8 mouse cellular contexts compared by ENCODE assay signal in genomic region chr19:37177819-37178708, GRCm38 (mm10). TPM values are rescaled to one million over a fixed set of nuclear protein-coding genes. Genes with fewer than 3 reads are reported as not detected.
DNase-seq lines count a peak whose midpoint lies in the region; ATAC-seq and TF ChIP-seq lines count a peak whose summit lies in the region.

No protein-coding gene starts in this region.

- peak overlapping the region; percentile 40 for H3K4me2 ChIP-seq in forebrain, embryonic 15.5 days (replicated peaks)
- peak overlapping the region; percentile 53 for H3K4me2 ChIP-seq in lung, embryonic 15.5 days

- peak; percentile 76 for ATAC-seq in forebrain, embryonic 15.5 days (replicated peaks)
- ATAC-seq in lung, embryonic 15.5 days (ENCODE audit: borderline replicate concordance, extremely low read depth, low FRiP score, low TSS enrichment): peak; percentile 66; the same call in 1 of the 2 replicates
- ATAC-seq in inflammation-experienced regulatory T-cells, adult 6 months: no peak

- no peaks in the 10 kb centered on the region for H3K27me3 ChIP-seq in cerebellum, adult 2 months (ENCODE audit: control insufficient read depth, insufficient read depth, low read length)
- peaks cover 6% of the 10 kb centered on the region; the same call in 1 of the 2 replicates for H3K27me3 ChIP-seq in forebrain, embryonic 15.5 days
- H3K27me3 ChIP-seq in lung, embryonic 15.5 days: peaks cover 29% of the 10 kb centered on the region

- no peak for TF ChIP-seq CTCF in cerebellum, adult 2 months (IDR thresholded peaks at IDR 0.05; ENCODE audit: borderline replicate concordance, insufficient read depth, low read depth, low read length)
- no peak for TF ChIP-seq CTCF in layer of hippocampus, adult 2 months (conservative IDR thresholded peaks at IDR 0.05)
- no peak for TF ChIP-seq CTCF in olfactory bulb, adult 2 months (IDR thresholded peaks at IDR 0.05; ENCODE audit: insufficient read depth, low read depth, low read length)

- peak overlapping the region; percentile 49 for H3K27ac ChIP-seq in cerebellum, adult 2 months (ENCODE audit: insufficient read depth, low read length)
- peak overlapping the region; percentile 67 for H3K27ac ChIP-seq in forebrain, embryonic 15.5 days (replicated peaks)
- peak overlapping the region; percentile 98 for H3K27ac ChIP-seq in layer of hippocampus, adult 2 months
- H3K27ac ChIP-seq in lung, embryonic 15.5 days: no peak overlapping the region
- peak overlapping the region; percentile 85 for H3K27ac ChIP-seq in olfactory bulb, adult 2 months (ENCODE audit: insufficient read depth, low read depth, low read length)

- peak overlapping the region; percentile 40 for H3K9ac ChIP-seq in forebrain, embryonic 15.5 days (replicated peaks)
- H3K9ac ChIP-seq in lung, embryonic 15.5 days: peak overlapping the region; percentile 16; the same call in 1 of the 2 replicates

- DNase-seq in ZHBTc4 (ENCODE audit: low read depth, low spot score): peak; percentile 64
- peak; percentile 66 to 78 for DNase-seq in cerebellum, adult 2 months
- DNase-seq in heart, postnatal 25 days (ENCODE audit: low spot score): peak; percentile 7
- peak; percentile 63 to 78 for DNase-seq in layer of hippocampus, adult 2 months (ENCODE audit: low spot score in 2 of 2)

- H3K9me3 ChIP-seq in forebrain, embryonic 15.5 days: no peaks in the 10 kb centered on the region
- no peaks in the 10 kb centered on the region for H3K9me3 ChIP-seq in lung, embryonic 15.5 days

- peak; percentile 47; the same call in 1 of the 2 replicates for TF ChIP-seq POLR2A in cerebellum, adult 2 months (IDR thresholded peaks at IDR 0.05; ENCODE audit: borderline replicate concordance, insufficient read depth, low read length)
- TF ChIP-seq POLR2A in olfactory bulb, adult 2 months (IDR thresholded peaks at IDR 0.05; ENCODE audit: insufficient read depth, low read depth, low read length): peak; percentile 35; the same call in 1 of the 2 replicates

- intact Hi-C loops in heart, postnatal 25 days (cut with DNase I): loop anchor here (5.0 kb wide), 1 partner anchor 126 kb away; no protein-coding TSS in a partner anchor

- H3K4me1 ChIP-seq in cerebellum, adult 2 months (ENCODE audit: control insufficient read depth, insufficient read depth, low read length): peaks cover 4% of the 10 kb centered on the region; the same call in 1 of the 2 replicates
- peaks cover 32% of the 10 kb centered on the region for H3K4me1 ChIP-seq in forebrain, embryonic 15.5 days
- H3K4me1 ChIP-seq in lung, embryonic 15.5 days: peaks cover 23% of the 10 kb centered on the region
- H3K4me1 ChIP-seq in olfactory bulb, adult 2 months (ENCODE audit: control insufficient read depth, insufficient read depth, low read length): no peaks in the 10 kb centered on the region

- no peaks in the 10 kb centered on the region for H3K36me3 ChIP-seq in forebrain, embryonic 15.5 days
- no peaks in the 10 kb centered on the region for H3K36me3 ChIP-seq in lung, embryonic 15.5 days

- 9% methylated on average over 17 of the region's 17 CpGs for WGBS in cerebellum, adult 2 months
- WGBS in forebrain, embryonic 15.5 days: 12% methylated on average over 17 of the region's 17 CpGs
- whole genome bisulfite sequencing in lung, embryonic 15.5 days: 14% methylated on average over 17 of the region's 17 CpGs
- 9% methylated on average over 17 of the region's 17 CpGs for WGBS in olfactory bulb, adult 2 months

- H3K4me3 ChIP-seq in cerebellum, adult 2 months (replicated peaks; ENCODE audit: insufficient read depth, low read depth, low read length): peak overlapping the region; percentile 52
- H3K4me3 ChIP-seq in forebrain, embryonic 15.5 days: peak overlapping the region; percentile 48
- H3K4me3 ChIP-seq in layer of hippocampus, adult 2 months: peak overlapping the region; percentile 63
- H3K4me3 ChIP-seq in lung, embryonic 15.5 days: peak overlapping the region; percentile 31
- H3K4me3 ChIP-seq in olfactory bulb, adult 2 months (ENCODE audit: insufficient read depth, low read depth, low read length): peak overlapping the region; percentile 25; the same call in 1 of the 2 replicates

RNA-seq across cellular contexts. Expression of gene March5, which starts 29.3 kb away (rescaled TPM):
- polyA plus RNA-seq in cerebellum, adult 2 months (2012; rRNA removed): 67.2 and 67.7 TPM in 2 replicates
- polyA plus RNA-seq in forebrain, embryonic 15.5 days (2015; fragmentation: Nextera tagmentation; extraction: Ambion mirVana): 124 and 135 TPM in 2 replicates
- total RNA-seq in heart, postnatal 25 days (2021): 10 to 100 TPM; 82.1 to 85.6 TPM
- total RNA-seq in layer of hippocampus, adult 2 months (2021): 10 to 100 TPM; 80.4 to 90.4 TPM
- polyA plus RNA-seq in lung, embryonic 15.5 days (2015; fragmentation: Nextera tagmentation; extraction: Ambion mirVana): 91.9 and 99.1 TPM in 2 replicates
- polyA plus RNA-seq in olfactory bulb, adult 2 months (2012; ENCODE audit: insufficient read depth, insufficient read length, low replicate concordance, missing spikeins): not detected in 2 replicates
- 10 to 100 TPM in 2 of 3 experiments, 1 to 10 TPM in 1; 8.4 to 14.5 (median 11.3) TPM for polyA plus RNA-seq in inflammation-experienced regulatory T-cells, adult 6 months (2017; shearing (Covaris generic))

RNA-seq across cellular contexts. Expression of gene Cpeb3, which starts 30.3 kb away (rescaled TPM):
- polyA plus RNA-seq in cerebellum, adult 2 months (2012; rRNA removed): 41.5 and 41.6 TPM in 2 replicates
- 7.4 and 10.1 TPM in 2 replicates for polyA plus RNA-seq in forebrain, embryonic 15.5 days (2015; fragmentation: Nextera tagmentation; extraction: Ambion mirVana)
- 10 to 100 TPM; 76.3 to 81.7 TPM for total RNA-seq in heart, postnatal 25 days (2021)
- total RNA-seq in layer of hippocampus, adult 2 months (2021): 10 to 100 TPM; 69.7 to 76.8 TPM
- 0.87 and 1.0 TPM in 2 replicates for polyA plus RNA-seq in lung, embryonic 15.5 days (2015; fragmentation: Nextera tagmentation; extraction: Ambion mirVana)
- not detected in 2 replicates for polyA plus RNA-seq in olfactory bulb, adult 2 months (2012; ENCODE audit: insufficient read depth, insufficient read length, low replicate concordance, missing spikeins)
- not detected for polyA plus RNA-seq in inflammation-experienced regulatory T-cells, adult 6 months (2017; shearing (Covaris generic))

Comparison
In these comparisons a context has a peak if more than half of its experiments do, and no peak if none do; other contexts are left out.
1. DNase-seq: peak in every context shown above with its lines; median percentile 72 in cerebellum, adult 2 months; 70 in layer of hippocampus, adult 2 months; 64 in ZHBTc4; 7 in heart, postnatal 25 days.